Mouse (Mus musculus) MEL (cell line): ENCODE data around the gene Fxyd7. TPM values are rescaled to one million over a fixed set of nuclear protein-coding genes. Genes with fewer than 3 reads are reported as not detected.

Source experiments
- DNase-seq: peaks from one replicate; pipeline ENCODE4 v3.0.0; 2011; ENCODE audit warnings: low read depth, low spot score
- H3K27ac ChIP-seq: 2 replicates; pipeline ENCODE4 v1.5.1; 2012; ENCODE audit warnings: low read depth, mild to moderate bottlenecking, control low read depth, low read length, moderate library complexity; ENCODE audit not compliant: control insufficient read depth
- H3K27me3 ChIP-seq, 2 experiments: fragments of 150-350 bp in 1 of 2; sonication (generic) in 1 of 2; 2 replicates each; pipeline ENCODE4 v1.6.1; 2012; ENCODE audit warnings: low read length in 2 of 2, mild to moderate bottlenecking in 2 of 2, improper control_type of control experiment in 1 of 2, moderate library complexity in 1 of 2; ENCODE audit not compliant: insufficient read depth in 2 of 2, control insufficient read depth in 1 of 2
- H3K36me3 ChIP-seq, 2 experiments: 2 replicates each; pipeline ENCODE4 v1.6.1; 2012 to 2014; ENCODE audit warnings: low read length in 2 of 2, improper control_type of control experiment in 1 of 2, inconsistent platforms in 1 of 2, mild to moderate bottlenecking in 1 of 2; ENCODE audit not compliant: insufficient read depth in 2 of 2, control insufficient read depth in 1 of 2
- H3K4me1 ChIP-seq, 2 experiments: fragments of 150-350 bp in 1 of 2; sonication (generic) in 1 of 2; 2 replicates each; pipeline ENCODE4 v1.6.1; 2012; ENCODE audit warnings: low read length in 2 of 2, improper control_type of control experiment in 1 of 2, mild to moderate bottlenecking in 1 of 2; ENCODE audit not compliant: insufficient read depth in 2 of 2, control insufficient read depth in 1 of 2
- H3K4me3 ChIP-seq, 2 experiments: fragments of 150-350 bp in 1 of 2; sonication (generic) in 1 of 2; 2 replicates each; pipeline ENCODE4 v1.5.1; 2012; ENCODE audit warnings: low read depth in 2 of 2, low read length in 2 of 2, mild to moderate bottlenecking in 2 of 2, moderate library complexity in 2 of 2, control low read depth in 1 of 2, improper control_type of control experiment in 1 of 2; ENCODE audit not compliant: control insufficient read depth in 1 of 2, insufficient read depth in 1 of 2
- H3K79me2 ChIP-seq: 2 replicates; pipeline ENCODE4 v1.6.1; 2012; ENCODE audit warnings: mild to moderate bottlenecking, low read length, moderate library complexity; ENCODE audit not compliant: control insufficient read depth, poor library complexity, insufficient read depth
- H3K9ac ChIP-seq: 2 replicates; pipeline ENCODE4 v1.6.1; 2012; ENCODE audit warnings: low read depth, mild to moderate bottlenecking, control low read depth, low read length, moderate library complexity; ENCODE audit not compliant: control insufficient read depth, poor library complexity, severe bottlenecking
- H3K9me3 ChIP-seq: fragments of 150-350 bp; sonication (generic); replicated peaks from 2 replicates; pipeline ENCODE4 v1.6.1; 2012; ENCODE audit warnings: mild to moderate bottlenecking, low read length, improper control_type of control experiment, moderate library complexity; ENCODE audit not compliant: insufficient read depth
- BHLHE40 ChIP-seq: IDR thresholded peaks from 2 replicates; pipeline ENCODE4 v1.6.1; 2012; ENCODE audit warnings: low read depth, mild to moderate bottlenecking, inconsistent platforms, low read length, improper control_type of control experiment, borderline replicate concordance
- CHD1 ChIP-seq: IDR thresholded peaks from 2 replicates; pipeline ENCODE4 v1.6.1; 2012; ENCODE audit warnings: low read depth, mild to moderate bottlenecking, inconsistent platforms, low read length, improper control_type of control experiment
- CHD2 ChIP-seq: IDR thresholded peaks from 2 replicates; pipeline ENCODE4 v1.6.1; 2011; ENCODE audit warnings: low read length, improper control_type of control experiment
- CTCF ChIP-seq, 3 experiments: IDR thresholded peaks in 2 of 3; conservative IDR thresholded peaks in 1 of 3; 2 replicates each; pipeline ENCODE4 v1.5.1; 2011 to 2012; ENCODE audit warnings: low read length in 3 of 3, low read depth in 2 of 3, mild to moderate bottlenecking in 2 of 3, improper control_type of control experiment in 1 of 3, inconsistent platforms in 1 of 3, mixed read lengths in 1 of 3, moderate library complexity in 1 of 3; ENCODE audit not compliant: control insufficient read depth in 1 of 3, insufficient read depth in 1 of 3, poor library complexity in 1 of 3, severe bottlenecking in 1 of 3
- E2F4 ChIP-seq: IDR thresholded peaks from 2 replicates; pipeline ENCODE4 v1.6.1; 2011; ENCODE audit warnings: low read depth, low read length, improper control_type of control experiment, borderline replicate concordance
- ELF1 ChIP-seq: IDR thresholded peaks from 2 replicates; pipeline ENCODE4 v1.6.1; 2014; ENCODE audit warnings: low read depth, mild to moderate bottlenecking, inconsistent platforms, low read length, improper control_type of control experiment, moderate library complexity
- EP300 ChIP-seq, 2 experiments: IDR thresholded peaks; 2 replicates each; pipeline ENCODE4 v1.6.1; 2011; ENCODE audit warnings: improper control_type of control experiment in 2 of 2, low read length in 2 of 2, low read depth in 1 of 2, mild to moderate bottlenecking in 1 of 2
- GABPA ChIP-seq: IDR thresholded peaks from 2 replicates; pipeline ENCODE4 v1.6.1; 2012; ENCODE audit warnings: low read depth, mild to moderate bottlenecking, inconsistent platforms, low read length, improper control_type of control experiment, moderate library complexity
- HCFC1 ChIP-seq: IDR thresholded peaks from 2 replicates; pipeline ENCODE4 v1.6.1; 2012; ENCODE audit warnings: low read depth, mild to moderate bottlenecking, inconsistent platforms, low read length, improper control_type of control experiment, moderate library complexity
- MAX ChIP-seq: IDR thresholded peaks from 2 replicates; pipeline ENCODE4 v1.6.1; 2011; ENCODE audit warnings: low read length, improper control_type of control experiment
- MEF2A ChIP-seq: IDR thresholded peaks from 2 replicates; pipeline ENCODE4 v1.6.1; 2014; ENCODE audit warnings: low read depth, mild to moderate bottlenecking, inconsistent platforms, low read length, improper control_type of control experiment; ENCODE audit not compliant: poor library complexity, insufficient replicate concordance, severe bottlenecking; ENCODE audit errors: extremely low read depth
- MXI1 ChIP-seq: IDR thresholded peaks from 2 replicates; pipeline ENCODE4 v1.6.1; 2011; ENCODE audit warnings: mild to moderate bottlenecking, low read depth, low read length, improper control_type of control experiment
- MYB ChIP-seq: IDR thresholded peaks from 2 replicates; pipeline ENCODE4 v1.6.1; 2011; ENCODE audit warnings: mild to moderate bottlenecking, low read depth, low read length, improper control_type of control experiment
- MYC ChIP-seq: IDR thresholded peaks from 2 replicates; pipeline ENCODE4 v1.6.1; 2011; ENCODE audit warnings: low read depth, mild to moderate bottlenecking, low read length, improper control_type of control experiment, moderate library complexity
- POLR2A ChIP-seq, 2 experiments: IDR thresholded peaks; 2 replicates each; pipeline ENCODE4 v1.6.1; 2011 to 2012; ENCODE audit warnings: low read length in 2 of 2, mild to moderate bottlenecking in 2 of 2, control low read depth in 1 of 2, improper control_type of control experiment in 1 of 2, low read depth in 1 of 2, moderate library complexity in 1 of 2; ENCODE audit not compliant: control insufficient read depth in 1 of 2, insufficient read depth in 1 of 2, poor library complexity in 1 of 2
- POLR2AphosphoS2 ChIP-seq: IDR thresholded peaks from 2 replicates; pipeline ENCODE4 v1.6.1; 2011; ENCODE audit warnings: low read length, improper control_type of control experiment
- RAD21 ChIP-seq: IDR thresholded peaks from 2 replicates; pipeline ENCODE4 v1.6.1; 2011; ENCODE audit warnings: mild to moderate bottlenecking, low read depth, low read length, improper control_type of control experiment
- RCOR1 ChIP-seq: IDR thresholded peaks from 2 replicates; pipeline ENCODE4 v1.6.1; 2012; ENCODE audit warnings: low read depth, mild to moderate bottlenecking, inconsistent platforms, low read length, improper control_type of control experiment
- SIN3A ChIP-seq: IDR thresholded peaks from 2 replicates; pipeline ENCODE4 v1.6.1; 2012; ENCODE audit warnings: low read length, improper control_type of control experiment, inconsistent platforms
- TBP ChIP-seq: IDR thresholded peaks from 2 replicates; pipeline ENCODE4 v1.8.0; 2011; ENCODE audit warnings: low read depth, low read length, improper control_type of control experiment
- TCF12 ChIP-seq: IDR thresholded peaks from 2 replicates; pipeline ENCODE4 v1.6.1; 2014; ENCODE audit warnings: low read depth, mild to moderate bottlenecking, inconsistent platforms, low read length, improper control_type of control experiment, moderate library complexity
- UBTF ChIP-seq: IDR thresholded peaks from 2 replicates; pipeline ENCODE4 v1.6.1; 2012; ENCODE audit warnings: low read depth, mild to moderate bottlenecking, inconsistent platforms, low read length, improper control_type of control experiment, moderate library complexity, borderline replicate concordance; ENCODE audit not compliant: insufficient read depth
- USF2 ChIP-seq, 2 experiments: IDR thresholded peaks; 2 replicates each; pipeline ENCODE4 v1.6.1; 2011 to 2012; ENCODE audit warnings: improper control_type of control experiment in 2 of 2, low read length in 2 of 2, borderline replicate concordance in 1 of 2, inconsistent platforms in 1 of 2, low read depth in 1 of 2, mild to moderate bottlenecking in 1 of 2; ENCODE audit not compliant: insufficient read depth in 1 of 2
- ZC3H11A ChIP-seq: IDR thresholded peaks from 2 replicates; pipeline ENCODE4 v1.6.1; 2012; ENCODE audit warnings: low read depth, mild to moderate bottlenecking, inconsistent platforms, low read length, improper control_type of control experiment
- ZKSCAN1 ChIP-seq: IDR thresholded peaks from 2 replicates; pipeline ENCODE4 v1.6.1; 2012; ENCODE audit warnings: low read depth, mild to moderate bottlenecking, inconsistent platforms, low read length, improper control_type of control experiment, moderate library complexity
- ZMIZ1 ChIP-seq: IDR thresholded peaks from 2 replicates; pipeline ENCODE4 v1.6.1; 2012; ENCODE audit warnings: low read depth, mild to moderate bottlenecking, inconsistent platforms, low read length, improper control_type of control experiment, moderate library complexity
- ZNF384 ChIP-seq: IDR thresholded peaks from 2 replicates; pipeline ENCODE4 v1.6.1; 2012; ENCODE audit warnings: low read depth, mild to moderate bottlenecking, inconsistent platforms, low read length, improper control_type of control experiment
- polyA plus RNA-seq, 2 experiments: library from polyadenylated mRNA; stranded (reverse) in 1 of 2; unstranded in 1 of 2; fragments of >175 nt in 1 of 2; fragments of >200 nt in 1 of 2; gene quantifications; 2 replicates each; pipeline versions ENCODE4 v1.2.1 to v1.2.4; 2012; ENCODE audit warnings: low replicate concordance in 2 of 2, low read depth in 1 of 2; ENCODE audit not compliant: insufficient read length in 2 of 2, insufficient read depth in 1 of 2, missing spikeins in 1 of 2
- total RNA-seq: library from RNA; depleted of rRNA; stranded (reverse); fragments of 300-350 nt; gene quantifications from 2 replicates; pipeline ENCODE4 v1.2.3, GENCODE M21; 2012

Fxyd7 gene
- total and polyA plus RNA-seq, 3 experiments = 0.11 TPM; not detected in 2

- H3K9me3 ChIP-seq = no peaks in the 10 kb centered on the region
- no peak overlapping the region for H3K27ac ChIP-seq
- no peak overlapping the region for H3K4me3 ChIP-seq
- no peaks in the 10 kb centered on the region for H3K27me3 ChIP-seq
- no peaks in the 10 kb centered on the region; a peak in 1 of 4 replicates for H3K4me1 ChIP-seq
- no peaks in the 10 kb centered on the region for H3K79me2 ChIP-seq
- H3K36me3 ChIP-seq = no peaks in the 10 kb centered on the region
- TF ChIP-seq ZNF384 (no peak), MXI1 (no peak), GABPA (no peak), CHD2 (no peak), ZMIZ1 (no peak), MYB (no peak), CHD1 (no peak), E2F4 (no peak), POLR2AphosphoS2 (no peak), BHLHE40 (no peak), RAD21 (no peak), USF2 (IDR thresholded peaks at IDR 0.05; ENCODE audit: borderline replicate concordance in 1 of 2, insufficient read depth in 1 of 2, low read depth in 1 of 2, low read length in 2 of 2) (no peak), TCF12 (no peak), ZKSCAN1 (no peak), ELF1 (no peak), ZC3H11A (no peak), MAX (no peak), MEF2A (no peak), CTCF (IDR thresholded peaks at IDR 0.05 in 2 of 3, conservative IDR thresholded peaks at IDR 0.05 in 1 of 3; ENCODE audit: control insufficient read depth in 1 of 3, insufficient read depth in 1 of 3, low read depth in 2 of 3, low read length in 3 of 3, poor library complexity in 1 of 3, severe bottlenecking in 1 of 3) (no peak)
- no peak for DNase-seq
- no peak overlapping the region for H3K9ac ChIP-seq
Observed at GRCm38 (mm10) chr7:31053882-31054447, 2.7 kb upstream of the Fxyd7 start.

- Histone ChIP-seq H3K9ac (no peak overlapping the region), H3K4me3 (no peak overlapping the region), H3K27ac (no peak overlapping the region), H3K27me3 (no peaks in the 10 kb centered on the region; a peak in 1 of 4 replicates), H3K36me3 (no peaks in the 10 kb centered on the region), H3K4me1 (no peaks in the 10 kb centered on the region; a peak in 1 of 4 replicates), H3K79me2 (no peaks in the 10 kb centered on the region)
- no peak for TF ChIP-seq POLR2A (IDR thresholded peaks at IDR 0.05; ENCODE audit: control insufficient read depth in 1 of 2, insufficient read depth in 1 of 2, low read depth in 1 of 2, low read length in 2 of 2, poor library complexity in 1 of 2)
- TF ChIP-seq RCOR1 = no peak
- TF ChIP-seq UBTF = no peak
- TF ChIP-seq HCFC1 = no peak
- TF ChIP-seq MEF2A = no peak
- TF ChIP-seq ZMIZ1 = no peak
- TF ChIP-seq CTCF (IDR thresholded peaks at IDR 0.05 in 2 of 3, conservative IDR thresholded peaks at IDR 0.05 in 1 of 3; ENCODE audit: control insufficient read depth in 1 of 3, insufficient read depth in 1 of 3, low read depth in 2 of 3, low read length in 3 of 3, poor library complexity in 1 of 3, severe bottlenecking in 1 of 3) = no peak
- TF ChIP-seq CHD1 = no peak
- no peak for TF ChIP-seq TBP
- TF ChIP-seq EP300 (IDR thresholded peaks at IDR 0.05; ENCODE audit: low read depth in 1 of 2, low read length in 2 of 2) = no peak
- no peak for TF ChIP-seq SIN3A
- no peak for TF ChIP-seq MYC
- TF ChIP-seq, all 39 proteins: peak for 0
- peak; percentile 19 for DNase-seq
- no peaks in the 10 kb centered on the region for H3K9me3 ChIP-seq
Observed at GRCm38 (mm10) chr7:31052636-31053434, 1.6 kb upstream of the Fxyd7 start.
